Mouse (Mus musculus): ENCODE results near the gene Slc2a5.
A peak's percentile ranks its signal among the peaks of the same experiment; 100 is the strongest.

Gene Slc2a5

GRCm38 (mm10) chr4:150119055-150119454 is at the start of gene Slc2a5:
TSS of gene Slc2a5 (plus strand) at chr4:150119283.
- DNase-seq = no peak

GRCm38 (mm10) chr4:150070136-150070535 is 48.9 kb upstream of the Slc2a5 start:
- DNase-seq = no peak

GRCm38 (mm10) chr4:150072416-150073101 is 46.5 kb upstream of the Slc2a5 start:
- no peak for DNase-seq

GRCm38 (mm10) chr4:150073102-150073473 is 46.0 kb upstream of the Slc2a5 start:
- peak; percentile 62 for DNase-seq

- no peak for DNase-seq
Observed at GRCm38 (mm10) chr4:150075350-150075749, 43.7 kb upstream of the Slc2a5 start.

- no peak for DNase-seq
Observed at GRCm38 (mm10) chr4:150076147-150076546, 42.9 kb upstream of the Slc2a5 start.

GRCm38 (mm10) chr4:150078646-150079045 is 40.4 kb upstream of the Slc2a5 start:
- DNase-seq = no peak

- DNase-seq = no peak
Observed at GRCm38 (mm10) chr4:150079244-150079643, 39.8 kb upstream of the Slc2a5 start.

- DNase-seq = no peak
Observed at GRCm38 (mm10) chr4:150080330-150080967, 38.6 kb upstream of the Slc2a5 start.

GRCm38 (mm10) chr4:150085366-150085765 is 33.7 kb upstream of the Slc2a5 start:
- no peak for DNase-seq

GRCm38 (mm10) chr4:150086841-150087160 is 32.3 kb upstream of the Slc2a5 start:
- no peak for DNase-seq

- DNase-seq = peak; percentile 96
Observed at GRCm38 (mm10) chr4:150087161-150087889, 31.8 kb upstream of the Slc2a5 start, which contains the start of gene Gpr157. TSS of gene Gpr157 (plus strand) at chr4:150087365.

- no peak for DNase-seq
Observed at GRCm38 (mm10) chr4:150087890-150088530, 31.1 kb upstream of the Slc2a5 start.

GRCm38 (mm10) chr4:150089121-150089520 is 30.0 kb upstream of the Slc2a5 start:
- no peak for DNase-seq

GRCm38 (mm10) chr4:150091887-150092582 is 27.0 kb upstream of the Slc2a5 start:
- peak; percentile 58 for DNase-seq

GRCm38 (mm10) chr4:150092583-150092902 is 26.5 kb upstream of the Slc2a5 start:
- DNase-seq = no peak

- no peak for DNase-seq
Observed at GRCm38 (mm10) chr4:150093560-150094462, 25.3 kb upstream of the Slc2a5 start.

GRCm38 (mm10) chr4:150094463-150094789 is 24.7 kb upstream of the Slc2a5 start:
- DNase-seq = no peak

- DNase-seq = no peak
Observed at GRCm38 (mm10) chr4:150096309-150096708, 22.8 kb upstream of the Slc2a5 start.

- no peak for DNase-seq
Observed at GRCm38 (mm10) chr4:150097847-150098246, 21.2 kb upstream of the Slc2a5 start.

GRCm38 (mm10) chr4:150098880-150099279 is 20.2 kb upstream of the Slc2a5 start:
- peak; percentile 60 for DNase-seq

- no peak for DNase-seq
Observed at GRCm38 (mm10) chr4:150102822-150103221, 16.3 kb upstream of the Slc2a5 start.
